Mouse (Mus musculus) adrenal gland, postnatal 14 days (tissue): ENCODE results near the gene Skp1a. TPM values are rescaled to one million over a fixed set of nuclear protein-coding genes. Genes with fewer than 3 reads are reported as not detected.
A peak's percentile ranks its signal among the peaks of the same experiment; 100 is the strongest.

Experiments used
- DNase-seq: peaks from one replicate; pipeline ENCODE4 v3.0.0; 2021; ENCODE audit warnings: mixed read lengths
- total RNA-seq: library from RNA; stranded (reverse); gene quantifications from 2 replicates; pipeline ENCODE4 v1.2.3, GENCODE M21; 2021

Skp1a gene
- total RNA-seq, 1 experiment from 2014 or later, result 321 TPM

DNA sequence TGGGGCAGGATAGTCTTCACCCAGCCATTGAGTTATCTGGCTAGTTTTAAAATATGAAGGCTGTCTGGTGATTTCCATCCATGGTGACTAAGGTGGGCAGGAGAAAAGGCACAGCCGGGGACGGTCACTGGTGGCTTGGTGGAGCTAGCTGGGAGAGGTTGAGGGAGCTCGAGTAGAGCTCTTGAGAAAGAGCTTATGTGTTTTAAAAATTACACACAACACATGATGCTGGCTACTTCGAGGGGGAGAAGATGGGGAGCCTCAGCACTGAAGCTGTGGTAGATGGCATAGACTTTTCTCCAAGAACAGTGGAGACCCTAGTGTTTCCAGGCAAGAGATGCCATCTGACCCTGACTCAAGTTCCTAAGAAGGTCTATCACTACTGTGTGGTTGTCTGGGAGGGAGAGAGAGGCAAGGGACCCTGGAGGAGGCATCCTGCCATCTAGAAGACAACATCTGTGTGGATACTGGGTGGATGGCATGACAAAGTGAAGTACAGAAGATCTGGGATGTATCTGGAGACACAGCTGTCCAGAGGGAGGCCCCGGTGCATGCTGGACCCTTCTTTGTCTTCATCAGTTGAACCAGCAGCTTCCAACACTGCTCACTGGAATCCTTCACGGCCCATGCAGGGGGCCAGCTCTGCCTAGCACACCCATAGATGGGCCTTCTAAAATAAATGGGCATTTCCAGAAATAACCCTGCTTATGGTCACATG lies 45.8 kb downstream of the Skp1a start:
- DNase-seq, result no peak

DNA sequence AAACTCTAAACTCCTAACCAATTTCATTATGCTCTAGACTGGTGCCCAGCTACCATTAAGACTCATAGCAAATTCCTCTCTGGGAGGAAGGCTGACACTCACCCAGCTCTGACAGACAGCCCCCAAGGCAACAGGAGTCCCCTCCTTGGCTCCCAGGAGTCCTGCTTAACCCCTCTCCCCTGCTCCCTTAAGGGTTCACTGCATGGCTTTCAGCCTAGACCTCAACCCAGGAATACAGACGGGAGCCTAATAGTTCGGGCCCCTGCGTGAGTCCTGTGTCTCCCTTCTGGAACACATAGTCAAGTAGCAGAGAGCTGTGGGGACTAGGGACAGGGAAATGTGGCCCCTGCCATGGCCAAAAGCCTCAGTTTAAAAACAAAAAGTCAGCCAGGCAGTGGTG lies 46.4 kb downstream of the Skp1a start:
- DNase-seq, result peak; percentile 4

DNA sequence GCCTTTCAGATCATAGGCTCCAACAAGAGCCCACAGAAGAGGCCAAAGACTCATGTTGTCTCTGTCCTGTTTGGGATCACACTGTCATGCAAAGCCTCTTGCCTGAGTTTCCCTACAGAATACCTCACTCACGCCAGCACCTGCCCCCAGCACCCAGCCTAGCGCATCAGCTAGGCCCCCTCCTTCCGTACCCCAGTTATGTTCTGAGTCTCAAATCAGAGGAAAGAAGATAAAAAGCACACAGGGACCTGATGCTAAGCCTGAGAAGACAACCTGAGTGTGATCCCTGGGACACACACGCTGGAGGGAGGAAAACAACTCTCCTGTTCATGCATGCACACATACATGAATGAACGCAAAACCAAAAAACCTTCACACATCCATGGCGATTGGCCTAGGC lies 47.2 kb downstream of the Skp1a start:
- peak; percentile 4 for DNase-seq

DNA sequence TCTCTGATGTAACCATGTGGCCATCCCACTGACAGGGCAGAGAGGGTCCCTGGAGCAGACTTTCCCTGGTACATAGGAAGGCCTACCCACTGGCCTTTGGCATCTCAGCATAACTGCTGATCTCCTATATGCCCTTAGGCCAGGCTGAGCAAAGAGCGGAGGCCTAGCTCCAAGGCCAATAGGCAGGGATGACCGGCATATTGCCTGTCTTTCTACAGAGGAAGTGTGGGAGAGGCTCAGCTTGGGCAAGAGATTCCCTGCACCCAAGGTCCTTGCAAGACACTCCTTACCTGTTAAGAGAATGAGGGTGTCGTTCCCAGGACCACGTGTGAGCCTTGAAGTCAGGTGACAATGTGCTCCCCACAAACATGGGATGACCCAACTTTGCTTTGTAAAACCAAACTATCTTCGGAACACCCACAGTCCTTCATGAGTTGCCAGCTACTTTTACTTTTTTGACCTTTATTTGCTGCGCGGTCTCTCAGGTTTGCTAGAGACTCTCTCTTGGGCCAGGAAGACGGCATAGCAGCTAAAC lies 47.9 kb downstream of the Skp1a start:
- peak; percentile 7 for DNase-seq

DNA sequence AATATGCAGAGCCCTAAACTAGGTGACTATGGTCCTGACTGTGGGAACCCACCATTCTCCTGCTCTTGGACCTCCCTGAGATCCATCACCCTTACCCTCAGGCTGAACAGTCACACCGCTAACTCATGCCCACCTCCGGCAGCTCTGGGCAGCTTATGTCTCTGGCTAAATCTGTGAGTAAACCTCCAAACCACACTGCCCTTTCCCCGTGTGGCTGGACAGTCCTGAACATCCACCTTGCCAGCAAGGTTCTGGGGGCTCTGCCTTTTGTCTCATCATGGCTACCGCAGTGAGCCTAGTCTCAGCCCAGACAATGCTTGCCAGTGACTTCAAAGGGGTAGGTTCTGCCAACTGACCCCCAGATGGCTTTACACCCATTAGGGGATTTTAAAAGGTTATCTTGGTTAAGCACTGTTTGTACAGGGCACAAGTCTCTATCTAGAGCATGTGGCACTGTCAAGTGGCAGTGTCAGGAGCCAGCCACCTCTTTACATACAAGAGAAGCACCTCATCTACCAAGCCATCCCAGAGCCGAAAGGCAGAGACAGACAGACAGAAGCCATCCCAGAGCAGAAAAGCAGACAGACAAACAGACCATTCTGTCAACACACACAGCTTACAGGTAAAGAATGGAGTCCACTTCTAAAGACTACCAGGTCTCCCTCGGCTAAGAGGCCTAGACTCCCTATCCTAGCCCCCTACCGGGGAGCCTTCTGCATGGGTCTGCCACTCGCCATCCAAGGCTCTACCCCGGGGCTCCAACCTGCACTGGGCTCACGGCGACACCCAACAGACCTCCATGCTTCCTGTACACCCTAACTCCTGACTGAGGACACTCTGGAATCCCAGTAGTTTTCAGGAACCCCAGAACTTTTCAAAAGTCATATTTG lies 49.0 kb downstream of the Skp1a start:
- DNase-seq, result no peak

DNA sequence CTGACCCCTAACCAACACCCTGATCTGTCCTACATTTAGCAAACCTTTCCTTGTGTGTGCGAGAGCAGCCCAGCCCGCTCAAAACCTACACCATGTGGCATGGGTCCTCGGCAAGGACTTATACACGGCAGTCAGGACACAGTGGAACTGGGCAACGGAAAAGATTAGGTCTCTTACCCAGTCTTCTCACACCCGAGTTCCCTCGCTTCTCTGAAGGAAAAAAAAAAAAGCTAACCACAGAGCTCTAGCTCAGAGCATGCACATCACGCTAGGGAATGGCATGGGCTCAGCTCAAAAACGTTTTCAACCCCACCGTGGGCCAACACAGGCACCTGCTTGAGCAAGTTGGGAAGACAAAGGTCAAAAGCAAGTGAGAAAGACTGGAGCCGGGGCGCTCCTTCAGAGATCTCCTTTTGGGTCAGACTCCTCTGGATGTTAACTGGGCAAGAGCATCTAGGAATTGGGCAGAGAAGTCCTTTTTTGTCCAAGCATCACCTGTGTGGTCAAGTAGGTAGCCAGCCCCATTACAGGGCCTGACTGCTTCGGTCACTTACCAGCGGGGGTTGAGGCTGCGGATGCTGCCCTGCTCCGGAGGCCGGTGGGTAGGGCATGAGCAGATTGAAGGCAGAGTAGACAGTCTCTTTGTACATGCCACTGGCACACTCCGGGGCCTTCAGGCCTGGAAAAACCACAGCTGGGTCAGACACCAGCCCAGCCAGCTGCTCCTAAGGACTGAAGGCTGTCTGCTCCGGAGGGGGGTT lies 50.0 kb downstream of the Skp1a start:
- peak; percentile 50 for DNase-seq

DNA sequence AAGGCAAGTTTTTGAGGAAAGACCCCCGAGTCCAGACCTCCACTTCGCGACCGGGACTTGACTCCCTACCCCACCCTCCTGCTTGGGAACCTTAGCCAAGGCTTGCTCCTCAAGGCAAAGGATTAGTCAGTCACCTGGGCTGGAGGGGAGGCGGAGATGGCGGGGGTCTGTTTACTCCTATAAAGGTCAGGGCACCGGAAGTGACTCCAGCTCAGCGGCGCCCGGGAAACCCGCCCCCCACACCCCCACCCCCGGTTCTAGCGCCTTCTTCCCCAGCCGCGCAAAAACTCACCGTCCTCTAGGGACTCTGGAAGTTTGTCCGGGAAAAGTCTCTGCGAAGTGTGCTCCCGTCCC lies 50.6 kb downstream of the Skp1a start:
- peak; percentile 72 for DNase-seq

DNA sequence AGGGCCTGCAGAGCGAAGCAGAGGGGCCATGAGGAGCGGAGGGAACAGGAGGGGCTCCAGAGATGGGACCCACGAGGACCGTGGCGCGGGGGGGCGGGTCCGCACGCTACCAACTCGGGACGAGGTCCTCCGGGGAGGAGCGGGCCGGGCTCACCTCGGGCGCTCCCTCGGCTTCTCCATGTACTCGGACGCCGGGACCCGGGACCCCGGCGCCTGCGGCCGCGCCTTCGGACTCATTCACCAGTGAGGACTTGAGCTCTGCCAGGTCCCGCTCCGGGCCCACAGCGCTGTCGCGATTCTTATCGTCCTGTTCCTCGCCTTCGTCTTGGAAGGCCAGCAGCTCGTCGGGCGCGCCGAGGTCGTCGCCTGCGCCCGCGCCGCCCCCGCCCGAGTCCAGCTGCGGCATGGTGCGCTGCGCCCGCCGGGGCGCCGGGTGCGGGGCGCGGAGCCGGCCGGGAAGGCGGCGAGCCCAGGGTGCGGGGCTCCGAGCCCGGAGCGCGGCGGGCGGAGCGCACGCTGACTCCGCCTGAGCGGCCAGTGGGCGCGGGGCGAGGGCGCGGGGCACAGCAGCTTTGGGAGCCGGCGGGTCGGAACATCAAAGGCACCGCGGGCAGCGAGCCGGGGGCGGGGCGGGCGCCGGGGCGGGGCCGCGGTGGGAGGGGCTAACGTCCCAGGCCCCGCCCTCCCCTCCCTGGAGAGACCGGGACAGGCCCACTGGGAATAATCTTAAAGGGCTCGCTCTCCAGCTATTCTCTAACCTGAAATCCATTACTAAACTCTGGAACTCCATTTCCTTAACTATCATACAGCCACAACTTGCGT lies 51.2 kb downstream of the Skp1a start, which contains the start of gene Tcf7:
Gene Tcf7, minus strand, starts transcription at position 241 of the 822 bp plus-strand sequence.
- DNase-seq, result peak; percentile 89

DNA sequence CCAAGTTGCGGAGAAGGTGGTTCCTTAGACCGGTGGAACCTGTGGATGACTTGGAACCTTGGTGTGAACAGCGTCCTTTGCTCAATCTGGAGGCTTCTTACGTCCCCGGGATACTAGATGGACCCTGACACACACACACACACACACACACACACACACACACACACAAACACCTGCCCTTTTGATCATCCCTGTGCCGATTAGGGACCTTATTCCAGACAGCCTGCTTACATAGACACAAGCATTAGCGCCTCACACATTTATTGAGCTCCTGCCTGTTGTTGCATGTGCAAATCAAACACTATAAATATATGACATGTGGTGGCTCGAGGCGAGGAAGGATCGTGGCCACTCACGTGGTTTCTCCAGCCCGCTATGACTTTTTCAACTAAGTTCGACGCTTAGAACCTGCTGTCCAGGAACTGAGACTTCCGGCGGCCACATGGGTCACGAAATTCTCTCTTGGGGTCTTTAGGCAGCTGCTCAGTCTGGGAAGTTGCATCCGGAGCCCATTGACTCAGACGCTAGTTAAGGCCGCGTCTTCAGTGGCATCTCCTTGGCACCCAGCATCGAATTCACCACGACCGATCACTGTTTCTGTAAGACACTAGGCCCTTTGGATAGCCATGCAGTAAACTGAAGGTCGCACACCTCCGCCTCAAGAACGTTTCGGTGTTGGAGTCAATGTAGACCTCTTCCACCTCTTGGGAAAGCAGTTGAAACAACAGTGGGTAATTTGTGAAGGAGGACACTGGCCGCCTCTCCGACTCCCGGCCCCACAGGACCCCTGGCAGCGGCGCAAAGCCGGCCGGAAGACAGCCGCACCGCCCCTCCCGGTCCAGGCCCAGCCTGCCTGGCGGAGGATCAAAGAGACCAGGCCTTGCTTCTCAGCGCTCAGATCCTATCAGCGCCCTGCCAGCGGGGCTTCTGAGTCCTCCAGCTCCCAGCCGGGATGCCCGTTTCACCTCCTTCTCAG lies 52.1 kb downstream of the Skp1a start:
- DNase-seq, result peak; percentile 93

DNA sequence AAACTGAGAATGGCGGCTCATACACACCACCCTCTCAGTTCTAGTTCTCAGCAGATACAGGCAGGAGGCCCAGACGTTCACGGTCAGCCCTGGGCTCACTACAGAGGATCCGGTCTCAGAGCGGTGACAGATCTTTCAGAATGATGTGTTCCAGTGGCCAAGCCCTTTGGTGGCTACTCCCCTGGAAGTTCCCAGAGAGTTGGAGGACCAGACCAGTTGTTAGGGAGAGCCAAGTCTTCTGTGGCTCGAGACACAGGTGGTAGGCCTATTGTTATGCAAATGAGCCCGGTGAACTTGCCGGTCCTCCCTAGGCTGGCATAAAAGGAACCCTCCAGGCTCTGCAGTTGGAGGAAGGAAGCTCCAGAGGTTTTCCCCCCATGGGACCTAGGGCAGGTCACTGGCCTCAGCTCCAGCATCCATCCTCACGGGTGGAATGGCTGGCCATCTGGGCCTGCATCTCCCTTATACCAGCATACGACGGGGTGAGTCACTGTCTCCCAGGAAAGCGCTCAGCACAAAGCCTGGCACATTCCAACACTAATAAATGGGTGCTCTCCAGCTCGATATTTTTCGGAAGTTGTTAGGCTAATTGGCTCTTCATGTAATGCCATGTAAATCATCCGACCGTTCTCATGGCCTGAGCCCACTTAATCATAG lies 54.6 kb downstream of the Skp1a start:
- DNase-seq, result peak; percentile 44

DNA sequence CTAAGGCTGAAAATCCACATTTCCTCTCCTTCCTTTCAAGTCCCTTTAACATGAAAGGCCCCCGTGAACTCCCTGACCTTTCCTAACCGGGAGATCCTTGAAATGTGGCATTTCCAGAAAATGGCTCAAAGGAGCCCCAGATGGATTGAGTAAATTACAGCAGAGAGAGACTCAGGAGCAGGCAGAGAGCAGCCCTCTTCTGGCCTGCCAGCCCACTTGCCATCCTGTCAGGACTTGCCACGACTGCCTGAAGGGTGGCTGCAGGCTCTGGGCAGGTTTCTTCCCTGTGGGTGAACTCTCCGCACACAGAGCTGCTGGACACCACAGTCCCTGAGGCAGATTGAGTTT lies 55.1 kb downstream of the Skp1a start:
- peak; percentile 20 for DNase-seq

DNA sequence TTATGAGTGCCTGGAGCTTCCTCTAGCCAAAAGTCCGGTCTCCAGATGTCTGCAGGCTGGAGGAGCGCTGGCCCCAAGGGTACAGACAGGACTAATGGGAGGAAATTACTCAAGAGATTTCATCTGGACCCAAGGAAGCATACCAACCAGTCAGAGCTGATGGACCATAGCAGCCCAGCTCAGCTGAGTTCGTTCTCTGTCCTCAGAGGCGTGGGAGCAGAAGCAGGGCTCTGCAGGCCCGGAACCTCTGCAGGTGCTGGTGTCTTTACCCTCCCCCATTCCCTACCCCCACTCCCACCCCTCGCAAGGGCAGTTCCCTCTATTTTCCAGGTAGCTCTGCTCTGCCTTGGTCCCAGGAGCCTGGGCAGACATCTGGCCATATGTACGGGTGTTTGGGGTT lies 60.6 kb downstream of the Skp1a start:
- DNase-seq, result no peak

DNA sequence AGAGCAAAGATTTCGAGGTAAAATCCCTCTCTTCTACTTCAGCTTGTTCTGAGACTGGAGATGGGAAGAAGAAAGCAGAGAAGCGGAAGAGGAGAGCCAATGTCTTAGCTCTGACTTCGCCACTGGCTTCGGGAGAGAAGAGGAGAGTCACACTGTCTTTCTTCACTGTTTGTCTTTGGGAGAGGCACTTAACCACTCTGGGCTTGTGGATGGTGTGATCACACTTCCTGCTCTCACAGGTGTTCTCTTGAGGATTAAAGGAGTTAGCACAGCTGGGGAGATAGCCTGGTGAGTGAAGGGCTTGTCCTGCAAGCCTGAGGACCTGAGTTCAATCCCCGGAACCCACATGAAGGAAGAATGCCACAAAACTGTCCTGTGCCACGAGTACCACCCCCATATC lies 61.1 kb downstream of the Skp1a start:
- no peak for DNase-seq

DNA sequence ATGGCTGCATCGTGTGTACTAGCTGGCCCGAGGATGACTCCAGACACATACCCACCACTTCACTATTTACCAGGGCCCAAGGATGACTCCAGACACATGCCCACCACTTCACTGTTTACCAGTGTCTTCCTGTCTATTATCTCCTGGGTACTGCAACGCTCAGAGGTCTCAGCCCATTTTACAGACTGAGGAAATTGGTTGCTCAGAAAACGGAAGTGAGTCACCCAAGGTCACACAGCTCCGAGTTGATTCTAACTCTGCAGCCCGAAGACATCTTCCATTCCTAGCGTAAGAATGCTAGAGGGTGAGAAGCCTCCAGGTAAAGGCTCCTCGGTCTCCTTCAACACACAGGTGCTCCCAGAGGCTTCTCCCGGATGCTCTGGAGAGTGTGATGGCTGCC lies 62.3 kb downstream of the Skp1a start:
- DNase-seq, result no peak

Other genes with a start within 250 kb of the Skp1a start
- gene Ube2b, start 231.2 kb upstream of the Skp1a start, total RNA-seq, result 152 and 153 TPM in 2 replicates
- 4.3 and 5.6 TPM in 2 replicates for gene Cdkl3, start 227.8 kb upstream of the Skp1a start, total RNA-seq
- 75.1 and 78.2 TPM in 2 replicates for gene Ppp2ca, start 133.3 kb upstream of the Skp1a start, total RNA-seq
- not detected in 2 replicates for gene Olfr1373, start 86.5 kb upstream of the Skp1a start, total RNA-seq
- not detected in 2 replicates for gene Olfr1371, start 18.0 kb upstream of the Skp1a start, total RNA-seq
- 41.6 and 78.5 TPM in 2 replicates for gene Tcf7, start 51.0 kb downstream of the Skp1a start, total RNA-seq
- 309 and 313 TPM in 2 replicates for gene Vdac1, start 128.9 kb downstream of the Skp1a start, total RNA-seq
- 137 and 146 TPM in 2 replicates for gene 9530068E07Rik, start 164.4 kb downstream of the Skp1a start, total RNA-seq